Mouse (Mus musculus) heart, embryonic 14.5 days (tissue): ENCODE data around the gene Ksr2. TPM values are rescaled to one million over a fixed set of nuclear protein-coding genes. Genes with fewer than 3 reads are reported as not detected.

ENCODE experiments used
- ATAC-seq: fragments of 200-750 bp; cut with Nextera tagmentation; 2 replicates; pipeline ENCODE4 v1.8.0; 2017; ENCODE audit warnings: low read depth, moderate TSS enrichment; ENCODE audit not compliant: insufficient number of reproducible peaks, insufficient read depth, low FRiP score
- H3K27ac ChIP-seq, 2 experiments: fragments of 200-500 bp in 1 of 2; fragments of 300-500 bp in 1 of 2; sonication (generic) in 1 of 2; replicated peaks in 1 of 2; 2 replicates each; pipeline ENCODE4 v1.5.1; 2012 to 2014; ENCODE audit warnings: low read depth in 2 of 2, low read length in 2 of 2, control low read depth in 1 of 2, mild to moderate bottlenecking in 1 of 2, mixed read lengths in 1 of 2; ENCODE audit not compliant: control insufficient read depth in 1 of 2, insufficient read depth in 1 of 2
- H3K27me3 ChIP-seq: fragments of 300-500 bp; sonication (generic); 2 replicates; pipeline ENCODE4 v1.6.1; 2014; ENCODE audit warnings: mild to moderate bottlenecking, low read length, control low read depth; ENCODE audit not compliant: control insufficient read depth, insufficient read depth
- H3K36me3 ChIP-seq: fragments of 300-500 bp; sonication (generic); 2 replicates; pipeline ENCODE4 v1.6.1; 2014; ENCODE audit warnings: mild to moderate bottlenecking, control low read depth, low read length, mixed read lengths; ENCODE audit not compliant: control insufficient read depth, insufficient read depth
- H3K4me1 ChIP-seq, 2 experiments: fragments of 200-500 bp in 1 of 2; fragments of 300-500 bp in 1 of 2; sonication (generic) in 1 of 2; 2 replicates each; pipeline ENCODE4 v1.6.1; 2012 to 2014; ENCODE audit warnings: low read length in 2 of 2, control low read depth in 1 of 2, mixed read lengths in 1 of 2; ENCODE audit not compliant: control insufficient read depth in 2 of 2, insufficient read depth in 2 of 2
- H3K4me2 ChIP-seq: fragments of 300-500 bp; sonication (generic); 2 replicates; pipeline ENCODE4 v1.6.1; 2014; ENCODE audit warnings: mild to moderate bottlenecking, low read length
- H3K4me3 ChIP-seq, 2 experiments: fragments of 200-500 bp in 1 of 2; fragments of 300-500 bp in 1 of 2; sonication (generic) in 1 of 2; 2 replicates each; pipeline ENCODE4 v1.5.1; 2012 to 2014; ENCODE audit warnings: low read length in 2 of 2, mild to moderate bottlenecking in 2 of 2, control low read depth in 1 of 2, low read depth in 1 of 2, moderate library complexity in 1 of 2; ENCODE audit not compliant: control insufficient read depth in 1 of 2, insufficient read depth in 1 of 2
- H3K9ac ChIP-seq: fragments of 300-500 bp; sonication (generic); 2 replicates; pipeline ENCODE4 v1.6.1; 2014; ENCODE audit warnings: mild to moderate bottlenecking, low read length
- H3K9me3 ChIP-seq: fragments of 300-500 bp; sonication (generic); 2 replicates; pipeline ENCODE4 v1.6.1; 2016; ENCODE audit warnings: low read length, control low read depth; ENCODE audit not compliant: control insufficient read depth
- WGBS: fragments of 180-500 bp; shearing (Covaris S2); extraction: QIAGEN DNeasy Blood & Tissue Kit; methylation state at CpG from one replicate; pipeline ENCODE4 v1.1.7; 2014; 5-methylcytosine and 5-hydroxymethylcytosine counted together
- polyA plus RNA-seq: library from polyadenylated mRNA; unstranded; fragments of >200 nt; fragmentation: Nextera tagmentation; extraction: Ambion mirVana; gene quantifications from 2 replicates; pipeline ENCODE4 v1.2.1, GENCODE M21; 2014

Ksr2 gene
- polyA plus RNA-seq, 1 experiment from 2014 or later = 0.12 TPM

- 74% methylated on average over 12 of the region's 12 CpGs for WGBS
- Histone ChIP-seq H3K36me3 (no peaks in the 10 kb centered on the region), H3K9ac (no peak overlapping the region), H3K4me1 (no peaks in the 10 kb centered on the region), H3K27me3 (no peaks in the 10 kb centered on the region), H3K27ac (no peak overlapping the region), H3K9me3 (no peaks in the 10 kb centered on the region), H3K4me3 (no peak overlapping the region), H3K4me2 (no peak overlapping the region)
- ATAC-seq = no peak
Measured at GRCm38 (mm10) chr5:117566051-117566665, 152.4 kb downstream of the Ksr2 start.

GRCm38 (mm10) chr5:117569190-117569795, 155.5 kb downstream of the Ksr2 start:
- Histone ChIP-seq H3K4me1 (no peaks in the 10 kb centered on the region), H3K36me3 (no peaks in the 10 kb centered on the region), H3K9me3 (no peaks in the 10 kb centered on the region), H3K4me3 (no peak overlapping the region), H3K27ac (no peak overlapping the region), H3K9ac (no peak overlapping the region), H3K27me3 (no peaks in the 10 kb centered on the region), H3K4me2 (no peak overlapping the region)
- 74% methylated on average over 6 of the region's 6 CpGs for WGBS
- ATAC-seq = no peak

- H3K4me3 ChIP-seq = no peak overlapping the region
- H3K27me3 ChIP-seq = no peaks in the 10 kb centered on the region
- no peak for ATAC-seq
- H3K9ac ChIP-seq = no peak overlapping the region
- H3K4me1 ChIP-seq = no peaks in the 10 kb centered on the region
- WGBS = 79% methylated on average over 14 of the region's 14 CpGs
- H3K9me3 ChIP-seq = no peaks in the 10 kb centered on the region
- H3K4me2 ChIP-seq = no peak overlapping the region
- no peak overlapping the region for H3K27ac ChIP-seq
- H3K36me3 ChIP-seq = no peaks in the 10 kb centered on the region
Measured at GRCm38 (mm10) chr5:117572428-117572827, 158.6 kb downstream of the Ksr2 start.

GRCm38 (mm10) chr5:117574894-117575293, 161.1 kb downstream of the Ksr2 start:
- Histone ChIP-seq H3K4me3 (no peak overlapping the region), H3K27me3 (no peaks in the 10 kb centered on the region), H3K36me3 (no peaks in the 10 kb centered on the region), H3K9me3 (no peaks in the 10 kb centered on the region), H3K4me1 (no peaks in the 10 kb centered on the region), H3K9ac (no peak overlapping the region), H3K27ac (no peak overlapping the region), H3K4me2 (no peak overlapping the region)
- no peak for ATAC-seq
- 59% methylated on average over 7 of the region's 7 CpGs for WGBS

- no peak overlapping the region for H3K4me2 ChIP-seq
- 83% methylated on average over 5 of the region's 5 CpGs for WGBS
- ATAC-seq = no peak
- no peaks in the 10 kb centered on the region for H3K27me3 ChIP-seq
- H3K9me3 ChIP-seq = no peaks in the 10 kb centered on the region
- H3K36me3 ChIP-seq = no peaks in the 10 kb centered on the region
- no peak overlapping the region for H3K27ac ChIP-seq
- no peak overlapping the region for H3K9ac ChIP-seq
- no peaks in the 10 kb centered on the region for H3K4me1 ChIP-seq
- H3K4me3 ChIP-seq = no peak overlapping the region
Measured at GRCm38 (mm10) chr5:117577598-117577997, 163.8 kb downstream of the Ksr2 start.

- no peak overlapping the region for H3K9ac ChIP-seq
- H3K36me3 ChIP-seq = no peaks in the 10 kb centered on the region
- no peak overlapping the region for H3K4me2 ChIP-seq
- H3K27me3 ChIP-seq = no peaks in the 10 kb centered on the region
- H3K4me3 ChIP-seq = no peak overlapping the region
- H3K27ac ChIP-seq = no peak overlapping the region
- WGBS = 80% methylated on average over 3 of the region's 3 CpGs
- no peaks in the 10 kb centered on the region for H3K9me3 ChIP-seq
- no peaks in the 10 kb centered on the region for H3K4me1 ChIP-seq
- ATAC-seq = no peak
Measured at GRCm38 (mm10) chr5:117581711-117582110, 167.9 kb downstream of the Ksr2 start.

- Histone ChIP-seq H3K9ac (no peak overlapping the region), H3K4me2 (no peak overlapping the region), H3K27ac (no peak overlapping the region), H3K36me3 (no peaks in the 10 kb centered on the region), H3K4me1 (no peaks in the 10 kb centered on the region), H3K27me3 (no peaks in the 10 kb centered on the region), H3K4me3 (no peak overlapping the region), H3K9me3 (no peaks in the 10 kb centered on the region)
- WGBS = 39% methylated on average over 1 of the region's 1 CpGs
- no peak for ATAC-seq
Measured at GRCm38 (mm10) chr5:117584428-117584827, 170.6 kb downstream of the Ksr2 start.

- no peak overlapping the region for H3K4me3 ChIP-seq
- no peaks in the 10 kb centered on the region for H3K9me3 ChIP-seq
- WGBS = 55% methylated on average over 6 of the region's 6 CpGs
- no peak overlapping the region for H3K4me2 ChIP-seq
- H3K36me3 ChIP-seq = no peaks in the 10 kb centered on the region
- H3K4me1 ChIP-seq = no peaks in the 10 kb centered on the region
- H3K9ac ChIP-seq = no peak overlapping the region
- no peaks in the 10 kb centered on the region for H3K27me3 ChIP-seq
- no peak for ATAC-seq
- no peak overlapping the region for H3K27ac ChIP-seq
Measured at GRCm38 (mm10) chr5:117589266-117589665, 175.5 kb downstream of the Ksr2 start.
